Mouse (Mus musculus): ENCODE data around the gene Hist1h4i. TPM values are rescaled to one million over a fixed set of nuclear protein-coding genes. Genes with fewer than 3 reads are reported as not detected.
A peak's percentile ranks its signal among the peaks of the same experiment; 100 is the strongest.
"Not testable (repeated sequence)": the region's sequence is repeated elsewhere in the genome, so short reads cannot be mapped to it uniquely, and the experiment has no call there.

The Hist1h4i gene
- polyA plus RNA-seq, 1 experiment from 2014 or later, result 8.4 TPM

DNA sequence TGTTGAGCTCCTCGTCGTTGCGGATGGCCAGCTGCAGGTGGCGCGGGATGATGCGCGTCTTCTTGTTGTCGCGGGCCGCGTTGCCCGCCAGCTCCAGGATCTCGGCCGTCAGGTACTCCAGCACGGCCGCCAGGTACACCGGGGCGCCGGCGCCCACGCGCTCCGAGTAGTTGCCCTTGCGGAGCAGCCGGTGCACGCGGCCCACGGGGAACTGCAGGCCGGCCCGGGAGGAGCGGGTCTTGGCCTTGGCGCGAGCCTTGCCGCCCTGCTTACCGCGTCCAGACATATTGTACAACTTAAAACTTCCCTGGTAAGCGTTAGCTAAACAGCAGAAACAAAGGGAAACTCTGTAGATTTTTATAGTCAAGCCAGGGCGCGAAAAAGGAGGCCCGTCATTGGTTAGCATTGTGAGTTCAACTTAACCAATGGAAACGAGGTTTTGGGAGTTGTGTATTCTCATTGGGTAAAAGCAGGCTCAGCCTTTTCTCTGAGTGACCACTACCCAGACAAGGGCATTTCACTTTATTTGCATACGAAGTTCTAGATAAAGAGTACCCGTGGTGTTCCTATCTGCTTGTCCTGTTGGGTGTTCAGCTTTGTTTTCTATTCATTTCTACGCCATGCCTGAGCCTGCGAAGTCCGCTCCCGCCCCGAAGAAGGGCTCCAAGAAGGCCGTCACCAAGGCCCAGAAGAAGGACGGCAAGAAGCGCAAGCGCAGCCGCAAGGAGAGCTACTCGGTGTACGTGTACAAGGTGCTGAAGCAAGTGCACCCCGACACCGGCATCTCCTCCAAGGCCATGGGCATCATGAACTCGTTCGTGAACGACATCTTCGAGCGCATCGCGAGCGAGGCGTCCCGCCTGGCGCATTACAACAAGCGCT lies 5.7 kb downstream of the Hist1h4i start, which contains the start of the genes Hist1h2ah and Hist1h2bk:
Hist1h2ah (minus strand) TSS at position 302 of the 882 bp plus-strand sequence.
Hist1h2bk (plus strand) TSS at position 604 of the 882 bp plus-strand sequence.
- Histone ChIP-seq H3K4me3 (peak within 1 kb of the TSS; percentile 43), H3K4me1 (replicated peaks) (peaks cover 22% of the 10 kb centered on the region), H3K27ac (replicated peaks) (peak within 1 kb of the TSS; percentile 60), H3K9ac (peak within 1 kb of the TSS; percentile 33), H3K4me2 (peak within 1 kb of the TSS; percentile 74)
- not testable (repeated sequence) for H3K36me3 ChIP-seq, H3K27me3 ChIP-seq, H3K9me3 ChIP-seq
- ATAC-seq (ENCODE audit: low FRiP score, low read depth), result peak; percentile 98
- WGBS, result under 1% methylated on average over 29 of the region's 69 CpGs

DNA sequence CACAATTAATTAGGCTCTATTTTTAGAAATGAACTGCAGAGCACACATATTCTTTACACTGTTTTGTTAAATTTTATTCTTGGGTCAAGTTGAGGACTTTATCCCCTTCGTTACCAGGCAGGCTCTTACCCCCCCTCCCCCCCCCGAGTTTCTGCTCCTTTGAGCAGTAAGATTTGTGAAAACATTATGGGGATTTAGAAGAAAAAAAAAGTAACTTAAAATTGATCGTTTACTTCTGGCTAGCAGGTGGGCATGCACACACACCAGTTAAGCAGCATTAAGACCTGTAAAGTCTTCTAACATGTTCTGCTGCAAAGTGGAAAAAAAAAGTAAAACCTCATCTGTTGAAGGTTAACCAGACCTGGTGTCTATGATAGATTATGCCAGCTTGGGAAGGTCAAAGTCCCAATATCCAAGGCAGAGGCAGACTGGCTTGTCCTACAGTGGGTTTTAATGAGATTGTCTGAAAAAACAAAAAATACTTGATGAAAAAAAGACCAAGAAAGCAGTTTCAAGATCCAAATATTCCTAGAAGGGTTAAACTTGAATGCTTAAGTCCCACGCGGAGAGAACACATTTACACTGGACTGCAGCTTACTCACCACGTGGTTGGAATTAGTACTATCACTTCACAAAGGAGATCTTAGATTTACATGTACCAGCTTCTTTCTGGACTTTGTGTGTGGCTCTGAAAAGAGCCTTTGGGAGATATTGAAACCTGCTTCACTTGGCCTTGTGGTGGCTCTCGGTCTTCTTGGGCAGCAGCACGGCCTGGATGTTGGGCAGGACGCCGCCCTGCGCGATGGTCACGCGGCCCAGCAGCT lies 6.5 kb downstream of the Hist1h4i start:
- Histone ChIP-seq H3K9ac (peak overlapping the region; percentile 33; the same call in 1 of the 2 replicates), H3K4me3 (peak overlapping the region; percentile 43), H3K27ac (replicated peaks) (peak overlapping the region; percentile 53; the same call in 1 of the 2 replicates), H3K9me3 (no peaks in the 10 kb centered on the region), H3K4me1 (replicated peaks) (peaks cover 14% of the 10 kb centered on the region), H3K27me3 (no peaks in the 10 kb centered on the region), H3K36me3 (no peaks in the 10 kb centered on the region), H3K4me2 (peak overlapping the region; percentile 74)
- WGBS, result 2% methylated on average over 14 of the region's 14 CpGs
- ATAC-seq (ENCODE audit: low FRiP score, low read depth), result no peak

DNA sequence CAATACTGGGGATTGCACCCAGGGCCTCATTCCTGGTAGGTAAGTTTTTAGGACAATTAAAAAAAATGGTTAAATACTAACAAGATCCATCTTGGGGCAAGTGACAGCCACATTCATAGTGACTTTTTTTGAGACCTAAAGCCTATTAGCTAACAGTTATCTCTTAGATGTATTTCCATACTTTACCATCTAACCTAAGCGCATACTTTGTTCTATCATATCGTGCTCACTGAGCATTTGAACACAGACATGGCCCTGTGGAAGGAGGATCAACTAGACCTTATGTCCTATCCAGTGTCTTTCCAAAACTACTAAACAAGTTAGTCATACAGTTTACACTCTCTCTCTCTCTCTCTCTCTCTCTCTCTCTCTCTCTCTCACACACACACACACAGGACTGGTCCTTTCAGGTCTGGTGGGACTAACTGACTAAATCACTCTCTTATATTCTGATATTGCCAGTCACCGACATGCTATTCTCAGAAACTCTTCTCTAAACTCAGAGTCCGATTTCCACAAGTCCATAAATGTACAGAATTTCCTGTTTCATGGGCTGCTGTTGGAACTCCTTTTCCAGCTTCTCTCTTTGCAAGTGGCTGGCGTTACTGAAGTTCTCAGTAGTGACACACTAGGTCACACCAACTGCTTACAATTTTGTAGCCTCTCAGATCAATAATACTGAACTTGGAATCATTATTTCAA lies 7.3 kb downstream of the Hist1h4i start:
- Histone ChIP-seq H3K4me3 (no peak overlapping the region), H3K27ac (replicated peaks) (no peak overlapping the region), H3K9me3 (no peaks in the 10 kb centered on the region), H3K4me1 (replicated peaks) (peaks cover 14% of the 10 kb centered on the region), H3K9ac (no peak overlapping the region), H3K27me3 (no peaks in the 10 kb centered on the region), H3K36me3 (no peaks in the 10 kb centered on the region), H3K4me2 (peak overlapping the region; percentile 74)
- WGBS, result 58% methylated on average over 5 of the region's 5 CpGs
- ATAC-seq (ENCODE audit: low FRiP score, low read depth), result no peak

DNA sequence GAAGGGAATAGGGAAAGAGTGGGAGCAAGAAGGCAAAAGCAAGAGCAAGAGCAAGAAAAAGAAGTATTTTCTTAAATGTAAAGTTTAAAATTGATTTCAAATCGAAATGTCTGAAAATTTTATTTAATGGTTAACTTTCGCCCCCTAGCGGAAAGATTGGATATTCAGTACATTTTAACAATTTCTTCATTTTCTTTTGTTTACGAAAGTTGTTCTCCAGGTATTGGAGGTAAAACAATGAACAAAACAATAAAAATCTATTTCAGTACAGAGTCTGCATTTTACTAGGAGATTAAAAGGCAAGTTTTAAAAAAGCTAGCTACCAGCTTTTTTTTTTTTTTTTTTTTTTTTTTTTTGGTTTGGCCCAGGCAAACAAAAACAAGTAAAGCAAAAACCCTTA lies 10.7 kb downstream of the Hist1h4i start:
- WGBS, result 13% methylated on average over 4 of the region's 4 CpGs
- H3K4me2 ChIP-seq, result no peak overlapping the region
- H3K9ac ChIP-seq, result no peak overlapping the region
- H3K4me1 ChIP-seq (replicated peaks), result peaks cover 11% of the 10 kb centered on the region
- no peaks in the 10 kb centered on the region for H3K9me3 ChIP-seq
- no peaks in the 10 kb centered on the region for H3K36me3 ChIP-seq
- no peaks in the 10 kb centered on the region for H3K27me3 ChIP-seq
- H3K27ac ChIP-seq (replicated peaks), result no peak overlapping the region
- no peak for ATAC-seq (ENCODE audit: low FRiP score, low read depth)
- no peak overlapping the region for H3K4me3 ChIP-seq

DNA sequence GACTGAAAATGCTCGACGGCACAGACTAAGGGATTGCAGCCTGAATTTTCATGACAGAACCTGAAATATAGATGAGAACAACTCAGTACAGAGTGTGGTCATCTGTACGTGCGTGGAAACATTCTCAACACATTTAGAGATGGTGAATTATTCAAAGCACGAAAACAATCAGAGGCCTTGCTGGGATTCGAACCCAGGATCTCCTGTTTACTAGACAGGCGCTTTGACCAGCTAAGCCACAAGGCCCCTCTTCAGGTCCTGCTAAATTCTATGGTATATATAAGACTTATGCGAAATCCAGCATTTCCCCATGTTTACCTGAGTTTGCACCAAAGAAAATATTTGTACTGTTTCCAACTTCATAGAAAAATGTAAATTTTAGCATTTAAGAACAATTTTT lies 11.2 kb downstream of the Hist1h4i start:
- ATAC-seq (ENCODE audit: low FRiP score, low read depth), result no peak
- Histone ChIP-seq H3K4me3 (no peak overlapping the region), H3K27ac (replicated peaks) (no peak overlapping the region), H3K9ac (no peak overlapping the region), H3K4me1 (replicated peaks) (peaks cover 10% of the 10 kb centered on the region), H3K9me3 (no peaks in the 10 kb centered on the region), H3K4me2 (no peak overlapping the region), H3K27me3 (no peaks in the 10 kb centered on the region; the same call in 1 of the 2 replicates), H3K36me3 (no peaks in the 10 kb centered on the region)
- 29% methylated on average over 8 of the region's 8 CpGs for WGBS

DNA sequence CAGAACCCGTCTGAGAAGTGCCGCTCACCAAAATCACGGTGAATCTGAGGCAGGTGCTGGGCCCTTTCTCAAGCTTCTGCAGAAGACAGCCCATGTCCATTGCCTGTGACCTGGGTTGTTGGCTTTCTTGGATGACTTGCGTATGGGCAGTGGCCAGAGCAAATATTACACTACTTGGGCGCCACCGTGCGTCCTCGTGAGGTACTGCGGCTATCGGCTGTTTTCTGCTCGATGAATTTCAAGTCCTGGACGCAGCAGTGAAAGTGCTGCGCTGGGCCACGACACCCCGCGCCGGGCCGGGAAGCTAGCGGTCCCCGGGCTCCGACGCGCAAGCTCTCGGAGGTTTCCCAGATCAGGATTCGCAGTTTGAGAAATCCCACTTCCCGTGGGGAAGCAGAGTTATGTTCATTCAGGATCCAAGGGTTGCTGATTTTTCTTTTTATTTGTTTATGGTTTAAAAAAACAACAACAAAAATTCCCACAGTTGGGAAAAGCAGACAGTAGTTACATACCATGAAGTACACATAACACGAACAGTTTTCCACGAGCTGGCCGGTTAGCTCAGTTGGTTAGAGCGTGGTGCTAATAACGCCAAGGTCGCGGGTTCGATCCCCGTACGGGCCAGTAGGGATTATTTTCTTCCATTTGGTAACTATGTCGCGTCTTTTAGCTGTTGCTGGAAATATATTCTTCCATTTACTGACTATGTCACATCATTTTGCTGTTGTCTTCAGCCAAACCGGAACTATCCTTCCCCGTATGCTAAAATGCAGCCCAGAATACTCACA lies 12.3 kb downstream of the Hist1h4i start:
- Histone ChIP-seq H3K4me3 (peak overlapping the region; percentile 52), H3K27me3 (peaks cover 1% of the 10 kb centered on the region; the same call in 1 of the 2 replicates), H3K36me3 (no peaks in the 10 kb centered on the region), H3K9me3 (no peaks in the 10 kb centered on the region), H3K9ac (peak overlapping the region; percentile 51), H3K27ac (replicated peaks) (peak overlapping the region; percentile 68), H3K4me1 (replicated peaks) (peaks cover 5% of the 10 kb centered on the region; the same call in 1 of the 2 replicates), H3K4me2 (peak overlapping the region; percentile 62)
- WGBS, result under 1% methylated on average over 40 of the region's 40 CpGs
- ATAC-seq (ENCODE audit: low FRiP score, low read depth), result peak; percentile 82

DNA sequence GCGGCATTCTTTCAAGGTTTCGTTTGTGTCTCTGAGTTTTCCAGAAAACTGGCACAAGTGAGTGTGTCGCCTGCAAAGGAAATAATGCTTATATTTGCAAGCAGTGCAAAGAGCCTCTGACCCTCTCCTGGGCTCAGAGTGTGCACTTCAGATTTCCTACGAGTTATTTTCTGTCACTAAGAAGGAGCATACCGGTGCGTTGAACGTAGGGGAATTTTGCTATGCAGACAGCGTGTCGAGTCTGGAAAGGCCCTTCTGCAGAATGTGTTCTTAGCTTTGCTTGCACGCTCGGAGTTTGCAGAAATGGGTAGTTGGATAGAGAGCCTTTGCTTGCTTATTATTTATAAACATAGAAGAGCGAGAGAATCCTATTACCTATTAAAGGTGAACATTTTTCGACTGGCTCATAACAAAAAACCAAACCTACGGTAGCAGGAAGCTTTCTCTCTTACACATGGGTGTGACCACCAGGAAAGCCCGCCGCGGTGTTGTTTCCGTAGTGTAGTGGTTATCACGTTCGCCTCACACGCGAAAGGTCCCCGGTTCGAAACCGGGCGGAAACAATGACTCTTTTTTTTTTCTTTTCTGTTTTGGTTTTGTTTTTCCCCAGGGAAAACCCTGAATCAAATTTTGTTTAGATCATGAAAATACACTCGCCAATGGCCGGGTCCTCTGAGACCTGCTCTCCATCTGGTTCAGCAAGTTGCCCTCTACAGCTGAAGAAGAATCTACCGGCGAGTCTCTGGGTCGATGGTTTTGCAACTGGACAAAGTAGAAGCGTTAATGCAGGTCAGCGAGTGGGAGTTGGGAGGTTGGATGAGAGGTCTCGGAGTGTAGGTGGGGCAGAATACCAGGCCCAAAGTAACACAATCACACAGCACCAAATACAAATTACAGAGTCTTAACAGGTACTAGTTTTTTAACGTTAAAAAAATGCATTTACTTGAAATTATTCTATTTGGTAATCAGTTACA lies 14.8 kb downstream of the Hist1h4i start:
- H3K9ac ChIP-seq, result peak overlapping the region; percentile 35
- H3K36me3 ChIP-seq, result no peaks in the 10 kb centered on the region
- H3K4me2 ChIP-seq, result peak overlapping the region; percentile 66
- peak overlapping the region; percentile 46 for H3K4me3 ChIP-seq
- peak; percentile 52; the same call in 1 of the 2 replicates for ATAC-seq (ENCODE audit: low FRiP score, low read depth)
- H3K4me1 ChIP-seq (replicated peaks), result peaks cover 12% of the 10 kb centered on the region; the same call in 1 of the 2 replicates
- WGBS, result 1% methylated on average over 35 of the region's 35 CpGs
- H3K9me3 ChIP-seq, result no peaks in the 10 kb centered on the region
- peak overlapping the region; percentile 47 for H3K27ac ChIP-seq (replicated peaks)
- H3K27me3 ChIP-seq, result peaks cover 20% of the 10 kb centered on the region

DNA sequence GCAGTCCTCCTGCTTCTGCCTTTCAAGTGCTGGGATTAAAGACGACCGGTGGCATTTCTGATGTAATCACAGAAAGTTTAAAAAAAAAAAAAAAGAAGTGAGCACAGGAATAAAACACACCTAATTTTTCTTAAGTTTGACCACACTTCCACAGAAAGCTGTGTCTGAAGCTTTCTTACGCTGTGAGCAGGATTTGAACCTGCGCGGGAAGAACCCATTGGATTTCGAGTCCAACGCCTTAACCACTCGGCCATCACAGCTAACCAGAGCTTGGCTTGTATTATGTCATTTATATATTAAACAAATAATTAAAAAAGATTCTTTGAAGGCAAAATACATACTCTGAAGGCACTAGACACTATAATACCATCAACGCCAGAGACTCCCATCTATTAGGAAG lies 18.9 kb downstream of the Hist1h4i start:
- no peak for ATAC-seq (ENCODE audit: low FRiP score, low read depth)
- H3K9me3 ChIP-seq, result no peaks in the 10 kb centered on the region
- no peak overlapping the region for H3K9ac ChIP-seq
- H3K4me3 ChIP-seq, result peak overlapping the region; percentile 38
- H3K4me2 ChIP-seq, result peak overlapping the region; percentile 58
- peaks cover 58% of the 10 kb centered on the region for H3K27me3 ChIP-seq
- WGBS, result under 1% methylated on average over 9 of the region's 9 CpGs
- H3K36me3 ChIP-seq, result no peaks in the 10 kb centered on the region
- H3K27ac ChIP-seq (replicated peaks), result no peak overlapping the region
- H3K4me1 ChIP-seq (replicated peaks), result peaks cover 21% of the 10 kb centered on the region

DNA sequence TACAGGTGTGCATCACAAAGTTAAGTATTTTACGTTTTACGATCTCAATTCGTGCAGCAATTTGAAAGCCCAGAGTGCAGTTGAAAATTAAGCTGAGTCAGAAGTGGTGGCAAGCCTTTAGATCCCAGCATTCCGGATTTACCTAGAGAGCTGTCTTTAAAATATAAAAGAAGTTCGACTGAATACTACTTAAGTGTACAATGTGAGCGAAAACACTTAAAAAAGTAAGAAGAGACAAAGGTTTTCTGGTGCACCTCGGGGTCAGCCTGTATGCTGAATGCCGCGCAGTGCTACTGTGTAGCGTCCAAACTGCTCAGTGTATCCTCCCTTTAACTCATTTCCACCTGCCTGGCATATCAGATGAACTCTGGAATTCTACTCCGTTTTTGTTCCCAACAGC lies 19.6 kb downstream of the Hist1h4i start:
- ATAC-seq (ENCODE audit: low FRiP score, low read depth), result no peak
- peak overlapping the region; percentile 58 for H3K4me2 ChIP-seq
- H3K27me3 ChIP-seq, result peaks cover 63% of the 10 kb centered on the region
- no peak overlapping the region for H3K9ac ChIP-seq
- peak overlapping the region; percentile 38 for H3K4me3 ChIP-seq
- no peaks in the 10 kb centered on the region for H3K36me3 ChIP-seq
- under 1% methylated on average over 11 of the region's 11 CpGs for WGBS
- no peak overlapping the region for H3K27ac ChIP-seq (replicated peaks)
- H3K9me3 ChIP-seq, result no peaks in the 10 kb centered on the region
- peaks cover 19% of the 10 kb centered on the region for H3K4me1 ChIP-seq (replicated peaks)

DNA sequence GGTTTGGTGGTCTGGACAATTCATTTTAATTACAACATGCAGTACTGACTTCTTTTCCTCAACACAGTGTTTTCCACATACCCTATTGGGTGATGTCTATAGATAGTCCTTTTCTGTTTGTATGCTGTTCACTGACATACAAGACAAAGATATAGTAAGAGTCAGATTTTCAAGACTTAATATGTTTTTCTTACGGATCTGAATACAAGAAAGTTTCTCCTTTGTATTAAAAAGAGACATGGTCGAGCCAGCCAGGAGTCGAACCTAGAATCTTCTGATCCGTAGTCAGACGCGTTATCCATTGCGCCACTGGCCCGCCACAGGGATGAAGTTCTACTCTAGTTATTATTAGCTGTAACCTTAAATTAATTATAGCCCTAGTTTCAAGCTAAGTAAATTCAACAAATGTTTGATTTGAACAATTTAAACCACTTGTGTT lies 20.2 kb downstream of the Hist1h4i start:
- H3K4me1 ChIP-seq (replicated peaks), result peaks cover 19% of the 10 kb centered on the region
- peak; percentile 47; the same call in 1 of the 2 replicates for ATAC-seq (ENCODE audit: low FRiP score, low read depth)
- no peak overlapping the region for H3K9ac ChIP-seq
- WGBS, result under 1% methylated on average over 8 of the region's 8 CpGs
- H3K27me3 ChIP-seq, result peaks cover 70% of the 10 kb centered on the region
- no peaks in the 10 kb centered on the region for H3K9me3 ChIP-seq
- H3K4me3 ChIP-seq, result peak overlapping the region; percentile 38
- H3K36me3 ChIP-seq, result no peaks in the 10 kb centered on the region
- no peak overlapping the region for H3K27ac ChIP-seq (replicated peaks)
- H3K4me2 ChIP-seq, result peak overlapping the region; percentile 58

Measured in hindbrain, embryonic 15.5 days (tissue).